Mouse (Mus musculus) ovary, postnatal 36 days (tissue): ENCODE results near the gene Grb2.

Source experiments
- DNase-seq: peaks from one replicate; pipeline ENCODE4 v3.0.0; 2022; ENCODE audit warnings: low spot score, mixed read lengths

Grb2 gene

GRCm38 (mm10) chr11:115712268-115712667 is 3.9 kb upstream of the Grb2 start:
- DNase-seq = no peak

DNA sequence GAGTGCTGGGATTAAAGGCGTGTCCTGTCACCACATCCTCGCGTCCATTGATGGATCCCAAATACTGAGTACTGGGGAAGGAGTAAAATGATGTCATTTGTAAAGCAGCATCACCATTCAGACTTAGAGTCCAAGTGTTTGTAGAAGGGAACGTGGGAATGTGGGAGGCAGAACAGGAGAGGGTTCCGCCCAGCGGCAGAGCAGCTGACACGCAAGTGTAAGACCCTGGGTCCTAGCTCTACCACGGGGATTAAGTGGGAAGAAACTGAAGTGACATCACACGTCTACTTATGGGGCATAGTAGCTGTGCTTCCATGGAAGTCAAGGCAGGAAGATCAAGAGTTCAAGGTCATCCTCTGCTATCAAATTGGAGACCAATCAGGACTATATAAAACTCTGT is 2.7 kb upstream of the Grb2 start:
- DNase-seq = no peak

GRCm38 (mm10) chr11:115709829-115710559 is 1.6 kb upstream of the Grb2 start:
- DNase-seq = no peak

DNA sequence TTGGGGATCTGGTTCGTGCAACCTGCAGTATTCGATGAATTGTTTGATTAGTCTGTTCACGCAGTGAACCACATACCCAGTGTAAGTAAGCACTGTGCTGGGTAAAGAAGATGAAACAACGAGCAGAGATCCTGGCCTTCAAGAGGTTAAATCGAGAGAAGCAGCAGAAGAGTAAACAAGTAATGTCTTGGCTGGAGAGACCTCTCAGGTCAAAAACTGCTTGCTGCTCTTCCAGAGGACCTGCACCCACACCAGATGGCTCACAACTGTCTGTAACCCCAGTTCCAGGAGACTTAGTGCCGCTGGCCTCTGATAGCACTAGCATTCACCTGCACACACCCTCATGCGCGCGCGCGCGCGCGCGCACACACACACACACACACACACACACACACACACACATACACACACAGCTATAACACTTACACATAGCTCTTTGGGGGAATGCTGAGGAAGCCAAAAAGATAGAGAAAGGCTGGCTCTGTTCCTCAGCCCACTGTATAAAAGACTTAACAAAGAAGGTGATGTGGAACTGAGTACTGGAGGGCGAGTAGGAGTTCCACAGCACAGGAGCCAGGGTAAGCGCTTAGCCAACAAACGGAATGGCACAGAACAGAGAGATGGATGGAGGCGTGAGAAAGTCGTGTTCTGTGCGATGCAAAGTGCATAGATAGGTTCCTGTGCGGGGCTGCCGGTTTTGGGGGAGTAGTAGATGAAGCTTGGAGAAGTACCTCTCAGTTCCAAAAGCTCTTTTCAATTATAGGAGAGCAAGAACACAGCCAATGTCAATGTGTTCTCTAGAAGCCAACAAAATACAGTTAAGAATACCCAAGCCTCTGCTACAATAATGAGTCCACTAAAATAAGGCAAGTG is 795 bp upstream of the Grb2 start:
- DNase-seq = peak; percentile 26

DNA sequence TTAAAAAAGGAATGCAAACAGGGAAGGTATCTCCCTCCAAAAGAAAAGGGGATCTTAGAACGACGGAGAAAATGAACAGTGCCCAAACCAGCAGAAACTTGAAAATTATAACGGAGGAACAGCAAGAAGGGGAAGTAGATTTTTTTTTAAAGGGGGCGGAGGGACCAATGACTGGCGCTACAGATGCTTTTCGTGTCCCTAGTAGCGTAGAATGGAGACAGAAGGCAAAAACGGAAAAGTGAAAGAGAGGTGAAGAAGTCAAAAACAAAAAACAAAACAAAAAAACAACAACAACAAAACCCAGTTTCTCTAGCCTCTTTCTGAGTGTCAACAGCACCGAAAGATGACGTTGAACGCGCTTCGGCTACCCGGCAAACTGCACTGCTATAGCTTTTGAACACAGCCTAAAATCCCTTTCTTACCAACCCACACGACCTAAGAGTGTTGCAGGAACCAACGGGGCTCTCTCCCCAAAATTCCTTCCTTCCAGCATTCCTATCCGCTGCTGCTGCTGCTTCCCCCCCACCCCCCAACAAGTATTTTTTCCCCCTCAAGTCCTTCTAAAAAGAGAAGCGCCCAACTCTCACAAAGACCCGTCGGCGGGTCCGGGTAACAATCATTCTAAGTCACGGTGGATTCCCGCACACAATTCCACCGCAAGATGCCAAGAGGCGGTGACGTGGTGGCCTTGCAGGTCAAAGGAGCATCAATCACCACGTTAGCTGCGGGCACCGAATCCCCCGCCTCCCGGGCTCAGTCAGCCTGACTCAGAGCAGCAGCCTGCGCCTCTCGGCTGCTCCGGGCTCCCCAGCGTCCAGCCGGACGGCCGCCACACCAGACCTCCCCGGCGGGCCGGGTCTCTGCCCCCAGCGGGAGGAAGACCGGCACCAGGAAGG is 836 bp downstream of the Grb2 start:
- DNase-seq = peak; percentile 53

GRCm38 (mm10) chr11:115706584-115706983 is 1.8 kb downstream of the Grb2 start:
- no peak for DNase-seq

- DNase-seq = no peak
These were observed 2.8 kb downstream of the Grb2 start for GRCm38 (mm10) chr11:115705561-115705960.

DNA sequence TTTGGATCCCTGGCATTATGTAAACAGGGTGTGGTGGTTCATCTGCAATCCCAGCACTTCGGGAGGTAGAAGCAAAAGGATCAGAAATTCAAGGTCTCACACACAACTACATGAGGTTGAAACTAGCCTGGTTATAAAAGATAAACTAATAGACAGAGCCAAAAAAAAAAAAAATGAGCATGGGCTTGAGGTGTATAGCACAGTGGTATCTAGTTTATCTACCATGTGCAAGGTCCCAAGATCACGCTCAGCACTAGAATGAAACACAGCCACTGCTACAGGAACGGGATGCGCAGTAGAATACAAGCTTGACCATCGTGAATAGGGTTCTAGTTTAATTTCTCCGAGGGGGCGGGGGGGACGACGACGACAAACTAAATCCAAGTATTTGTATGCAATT is 3.7 kb downstream of the Grb2 start:
- no peak for DNase-seq

- DNase-seq = no peak
These were observed 4.9 kb downstream of the Grb2 start for GRCm38 (mm10) chr11:115703466-115703865.

GRCm38 (mm10) chr11:115698986-115699728 is 9.2 kb downstream of the Grb2 start:
- DNase-seq = peak; percentile 79

GRCm38 (mm10) chr11:115697722-115698121 is 10.7 kb downstream of the Grb2 start:
- no peak for DNase-seq

- no peak for DNase-seq
These were observed 11.3 kb downstream of the Grb2 start for GRCm38 (mm10) chr11:115697091-115697490.

- no peak for DNase-seq
These were observed 11.9 kb downstream of the Grb2 start for GRCm38 (mm10) chr11:115696471-115696870.

DNA sequence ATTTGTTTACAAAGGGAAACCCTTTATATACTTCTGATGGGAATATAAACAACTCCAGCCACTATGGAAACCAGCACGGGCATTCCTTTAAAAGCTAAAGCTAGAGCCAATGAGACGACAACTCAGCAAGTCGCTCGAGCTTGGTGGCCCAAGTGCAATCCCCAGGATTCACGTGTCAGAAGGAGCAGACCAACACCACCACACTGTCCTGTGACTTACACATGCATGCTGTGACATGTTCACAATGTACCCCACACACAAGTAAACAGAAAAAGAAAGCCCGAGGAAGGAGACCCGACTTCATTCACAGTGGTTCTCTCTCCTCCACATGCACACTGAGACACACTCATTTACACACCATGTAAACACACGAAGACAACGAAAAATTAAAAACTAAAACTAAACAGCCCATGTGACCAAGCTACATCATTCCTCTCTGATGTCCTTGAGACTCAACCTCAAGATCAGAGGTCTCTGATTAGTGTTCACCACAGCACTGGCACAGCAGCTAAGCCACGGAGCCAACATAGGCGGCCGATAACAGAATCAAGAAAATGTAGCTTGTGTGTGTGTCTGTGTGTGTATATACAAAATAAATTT is 14.3 kb downstream of the Grb2 start:
- no peak for DNase-seq

GRCm38 (mm10) chr11:115692800-115693199 is 15.6 kb downstream of the Grb2 start:
- no peak for DNase-seq

DNA sequence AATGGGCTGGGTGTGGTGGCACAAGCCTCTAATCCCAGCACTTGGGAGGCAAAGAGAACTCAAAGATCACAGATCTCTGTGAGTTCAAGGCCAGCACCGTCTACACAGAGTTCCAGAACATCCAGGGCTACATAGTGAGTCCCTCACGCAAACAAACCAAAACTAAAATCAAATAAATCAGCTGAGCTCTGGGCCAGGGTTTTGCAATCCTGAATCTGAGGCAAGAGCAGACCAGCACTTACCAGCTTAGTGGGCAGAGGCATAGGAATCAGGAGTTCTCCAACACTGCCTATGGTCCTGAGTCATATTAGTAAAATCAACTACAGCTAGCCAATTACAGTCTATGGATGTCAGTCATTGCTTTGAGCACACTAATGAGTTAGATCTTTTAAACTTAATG is 16.4 kb downstream of the Grb2 start:
- no peak for DNase-seq

GRCm38 (mm10) chr11:115691511-115691910 is 16.9 kb downstream of the Grb2 start:
- DNase-seq = no peak

DNA sequence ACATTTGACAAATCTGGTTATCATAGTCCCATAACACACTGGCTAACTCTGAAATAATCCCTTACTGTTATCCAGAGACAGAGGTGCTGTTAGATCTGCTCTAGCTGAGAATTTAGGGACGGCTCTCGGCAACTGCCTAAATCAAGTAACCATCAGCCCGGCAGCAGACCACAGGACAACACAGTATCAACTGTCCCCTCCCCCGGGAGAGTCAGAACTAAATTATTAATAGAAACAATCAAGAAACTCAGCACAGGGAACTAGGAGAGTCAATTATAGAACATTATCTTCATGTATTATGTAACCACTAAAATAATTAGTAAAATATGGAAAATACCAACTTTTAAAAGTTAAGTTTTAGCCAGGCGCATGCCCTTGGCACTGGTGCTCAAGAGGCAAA is 17.4 kb downstream of the Grb2 start:
- DNase-seq = no peak

DNA sequence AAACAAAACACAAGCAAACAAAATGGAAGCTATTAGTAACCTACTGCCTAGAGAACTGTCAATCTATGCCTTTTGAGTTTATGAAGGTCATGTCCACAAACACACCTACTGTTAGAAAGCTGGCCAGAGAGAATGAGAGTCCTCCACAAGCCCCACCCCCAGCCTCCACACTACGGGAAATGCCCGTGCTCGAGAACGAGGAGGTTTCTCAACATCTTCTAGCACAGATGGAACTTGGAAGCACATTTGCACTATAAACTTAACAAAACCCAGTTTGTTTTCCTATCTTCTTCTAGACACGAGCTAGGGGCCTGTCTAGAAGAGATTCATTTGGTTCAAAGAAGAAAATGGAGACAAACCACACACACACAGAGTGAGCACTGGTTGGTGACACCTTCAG is 18.0 kb downstream of the Grb2 start:
- DNase-seq = no peak

DNA sequence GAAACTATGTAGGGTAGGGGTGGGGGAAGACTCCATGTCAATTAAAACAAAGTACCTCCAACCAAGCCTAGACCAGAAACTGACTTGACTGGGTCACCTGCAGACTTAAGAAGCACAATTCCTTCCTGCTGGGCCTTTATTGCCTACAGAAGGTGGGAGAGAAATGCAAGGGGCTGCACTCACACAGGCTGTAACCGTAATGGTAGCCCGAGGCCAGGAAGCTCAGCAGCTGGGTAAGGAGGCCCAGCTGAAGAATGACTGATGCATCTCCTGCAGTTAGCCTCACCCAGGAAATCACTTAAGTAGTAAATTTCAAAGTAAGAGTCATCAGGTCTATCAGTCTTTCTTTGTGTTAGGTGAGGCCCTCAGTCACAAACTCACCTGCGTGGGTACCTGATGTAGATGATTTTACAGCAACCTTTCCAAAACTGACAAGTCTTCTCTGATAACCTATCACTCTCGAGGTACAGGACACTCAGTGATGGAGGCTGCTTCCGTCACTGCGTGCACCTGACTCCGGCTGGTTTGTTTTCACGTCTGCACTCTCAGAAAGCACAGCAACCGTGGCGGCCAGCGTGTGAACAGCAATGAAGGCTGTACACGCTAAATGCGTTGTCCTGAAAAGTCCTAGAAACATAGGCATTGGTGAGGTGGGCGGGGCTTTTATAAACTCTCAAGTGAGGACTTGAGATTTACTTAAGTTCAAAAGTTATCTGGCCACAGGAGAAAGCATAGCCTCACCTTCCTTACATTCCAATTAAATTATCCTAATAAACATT is 19.1 kb downstream of the Grb2 start:
- no peak for DNase-seq
